Mouse (Mus musculus) embryo, embryonic 10 days (tissue): ENCODE measurements around the gene 1700020A23Rik.

Experiments used
- DNase-seq: peaks from one replicate; pipeline ENCODE4 v3.0.0-alpha.2; 2015; ENCODE audit warnings: low spot score

The 1700020A23Rik gene

DNA sequence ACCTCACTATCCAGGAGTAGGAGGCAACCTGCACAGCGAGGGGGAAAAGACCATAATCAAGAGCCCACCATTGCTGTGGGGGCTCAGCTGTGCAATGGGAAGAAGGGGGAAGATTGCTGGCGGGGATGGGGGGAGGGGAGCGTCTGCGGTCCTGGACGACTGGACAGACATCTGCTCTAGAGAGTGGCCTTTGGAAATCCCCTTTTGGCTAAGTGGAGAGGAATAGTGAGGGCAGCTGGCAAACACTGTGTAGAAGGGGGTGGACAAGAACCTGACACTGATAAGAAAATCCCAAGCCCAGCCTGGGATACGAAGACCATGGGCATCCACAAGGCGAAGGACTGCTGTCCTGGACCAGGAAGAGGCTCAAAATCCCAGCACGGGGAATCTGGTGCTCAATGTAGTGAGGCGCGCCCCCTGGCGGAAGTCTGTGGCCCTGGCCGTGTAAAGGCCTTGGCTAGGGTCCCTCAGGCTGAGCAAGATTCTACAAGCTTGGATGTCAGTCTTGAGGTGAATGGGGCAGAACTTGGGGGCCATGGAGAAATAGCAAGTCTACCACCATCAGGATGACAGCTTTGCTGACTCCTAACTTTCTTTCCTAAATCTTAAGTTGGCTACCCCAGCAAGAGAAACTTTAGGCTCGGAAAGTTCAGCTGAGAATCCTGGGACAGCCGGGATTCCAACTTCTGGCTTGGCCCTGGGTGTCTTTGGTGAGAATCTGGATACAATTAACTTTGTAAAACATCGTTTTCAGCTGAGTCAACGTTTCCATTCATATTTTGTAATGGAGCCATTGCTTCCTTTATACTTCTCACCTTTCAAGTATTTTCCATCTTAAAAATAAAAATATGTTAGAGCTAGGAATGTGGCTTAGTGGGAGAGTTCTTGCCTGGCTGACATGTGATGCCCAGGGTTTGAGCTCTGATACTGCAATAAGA lies 6.8 kb downstream of the 1700020A23Rik start:
- peak; percentile 92 for DNase-seq

DNA sequence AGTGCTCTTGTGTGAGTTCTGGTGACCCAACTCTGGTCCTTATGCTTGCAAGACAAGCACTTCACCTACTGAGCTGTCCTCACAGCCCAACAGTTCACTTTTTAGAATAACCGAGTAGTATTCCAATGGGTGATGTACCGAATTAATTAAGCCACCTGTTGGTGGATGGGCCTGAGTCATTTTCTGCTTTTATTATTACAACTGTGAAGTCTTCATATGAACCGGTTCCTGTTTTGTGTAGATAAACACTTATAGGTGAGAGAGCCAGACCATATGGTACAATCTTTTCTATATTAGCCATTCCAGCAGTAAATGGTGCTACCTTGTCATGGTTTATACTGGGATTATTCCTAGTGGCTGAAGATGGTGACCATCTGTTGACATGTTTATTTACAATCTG lies 7.7 kb downstream of the 1700020A23Rik start:
- no peak for DNase-seq

DNA sequence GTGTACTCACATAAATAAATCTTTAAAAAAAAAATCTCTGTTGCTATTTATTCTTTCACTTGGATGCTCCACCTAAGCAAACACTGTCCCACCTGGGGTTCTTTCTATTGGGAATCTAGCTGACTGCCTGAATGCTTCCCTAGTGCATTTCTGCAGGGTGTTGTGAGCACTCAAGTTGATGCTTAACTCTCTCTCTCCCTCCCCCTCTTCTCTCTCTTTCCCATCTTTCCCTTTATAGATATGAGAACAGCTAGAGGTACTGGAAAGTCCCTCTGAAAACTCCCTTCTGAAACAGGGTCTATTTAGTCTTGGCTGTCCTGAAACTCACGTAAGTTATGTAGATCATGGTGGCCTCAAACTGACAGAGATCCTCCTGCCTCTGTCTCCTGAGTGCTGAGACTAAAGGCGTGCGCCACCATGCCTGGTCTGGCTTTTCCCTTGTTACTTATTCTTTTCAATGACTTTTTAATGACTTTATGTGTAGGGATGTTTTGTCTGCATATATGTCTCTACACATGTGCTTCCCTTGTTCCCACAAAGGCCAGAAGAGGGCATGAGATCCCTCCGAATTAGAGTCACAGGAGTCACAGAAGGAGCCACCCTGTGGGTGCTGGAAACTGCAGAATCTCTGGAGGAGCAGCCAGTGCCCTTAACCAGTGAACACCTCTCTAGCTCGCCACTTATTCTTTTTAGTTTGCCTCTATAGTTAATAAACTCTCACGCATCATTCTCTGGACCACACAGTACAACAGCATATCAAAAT lies 9.2 kb downstream of the 1700020A23Rik start:
- no peak for DNase-seq

DNA sequence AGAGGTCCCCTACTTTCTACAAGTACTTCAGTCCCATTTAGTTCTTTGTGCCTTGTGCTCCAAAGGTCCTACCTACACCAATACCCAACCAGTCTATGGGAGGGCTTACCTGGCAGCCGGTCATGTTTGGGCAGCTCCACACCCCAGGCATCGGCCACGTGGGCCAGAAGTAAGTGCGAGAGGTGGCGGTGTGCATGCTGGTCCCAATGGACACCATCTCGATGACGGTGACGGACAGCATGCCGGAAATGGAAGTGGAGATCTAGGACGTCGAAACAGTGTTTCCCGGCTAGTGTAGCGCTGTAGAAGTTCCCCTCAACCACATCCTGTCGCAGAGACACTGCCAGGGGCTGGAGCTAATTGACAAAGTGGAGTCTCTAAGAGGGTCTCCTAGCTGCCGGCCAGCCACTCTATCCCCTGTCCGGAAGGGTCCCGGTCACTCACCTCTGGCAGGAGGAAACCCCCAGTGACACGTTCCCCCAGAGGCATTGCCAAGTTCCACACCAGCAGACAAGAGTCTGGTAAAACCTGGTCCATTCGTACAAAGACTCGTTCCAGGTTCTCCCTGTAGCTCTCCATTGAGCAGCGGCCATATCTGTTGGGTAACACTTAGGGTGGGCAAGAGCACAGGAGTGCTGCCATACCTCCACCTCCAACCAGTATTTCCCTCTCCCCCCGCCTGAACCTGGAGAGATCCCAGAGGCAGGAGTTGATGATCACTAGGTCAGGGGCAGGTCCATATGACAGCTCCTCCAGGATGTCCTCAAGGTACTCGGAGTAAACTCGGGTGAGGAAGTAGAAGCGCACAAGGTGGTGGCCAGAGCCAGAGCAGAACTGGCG lies 16.9 kb downstream of the 1700020A23Rik start:
- no peak for DNase-seq

DNA sequence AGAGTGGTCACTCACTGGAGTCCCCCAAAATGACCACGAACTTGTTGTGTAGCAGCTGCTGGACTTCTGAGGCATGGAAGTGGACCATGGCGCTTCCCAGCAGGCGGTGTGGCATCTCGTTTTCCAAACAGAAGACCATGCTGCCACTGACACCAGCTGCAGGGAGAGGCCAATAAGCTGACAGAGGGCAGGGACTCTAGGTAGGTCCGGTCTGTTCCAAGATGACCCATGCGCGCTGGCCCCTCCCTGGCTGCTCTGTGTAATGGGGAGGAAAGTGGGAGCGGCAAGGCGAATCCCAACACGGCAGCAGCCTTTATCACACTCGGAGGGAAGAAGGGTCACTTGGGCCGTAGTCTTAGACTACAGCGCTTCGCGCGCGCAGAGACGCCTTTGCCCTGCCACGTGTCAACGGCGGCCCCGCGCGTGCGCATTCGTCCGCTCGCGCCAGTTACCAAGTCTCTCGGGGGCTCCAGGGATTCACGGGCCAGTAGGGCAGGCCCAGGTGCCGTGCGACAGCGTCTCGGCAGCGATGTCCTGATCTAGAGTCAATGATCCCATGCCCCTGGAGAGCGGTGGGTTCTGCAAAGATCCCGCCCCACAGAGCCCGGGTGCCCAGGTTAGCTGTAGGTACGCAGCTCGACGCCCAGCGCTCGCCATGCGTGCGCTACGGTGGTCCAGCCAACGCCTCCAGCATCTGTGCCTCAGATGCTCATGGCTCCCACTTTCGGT lies 18.5 kb downstream of the 1700020A23Rik start:
- DNase-seq = peak; percentile 90

DNA sequence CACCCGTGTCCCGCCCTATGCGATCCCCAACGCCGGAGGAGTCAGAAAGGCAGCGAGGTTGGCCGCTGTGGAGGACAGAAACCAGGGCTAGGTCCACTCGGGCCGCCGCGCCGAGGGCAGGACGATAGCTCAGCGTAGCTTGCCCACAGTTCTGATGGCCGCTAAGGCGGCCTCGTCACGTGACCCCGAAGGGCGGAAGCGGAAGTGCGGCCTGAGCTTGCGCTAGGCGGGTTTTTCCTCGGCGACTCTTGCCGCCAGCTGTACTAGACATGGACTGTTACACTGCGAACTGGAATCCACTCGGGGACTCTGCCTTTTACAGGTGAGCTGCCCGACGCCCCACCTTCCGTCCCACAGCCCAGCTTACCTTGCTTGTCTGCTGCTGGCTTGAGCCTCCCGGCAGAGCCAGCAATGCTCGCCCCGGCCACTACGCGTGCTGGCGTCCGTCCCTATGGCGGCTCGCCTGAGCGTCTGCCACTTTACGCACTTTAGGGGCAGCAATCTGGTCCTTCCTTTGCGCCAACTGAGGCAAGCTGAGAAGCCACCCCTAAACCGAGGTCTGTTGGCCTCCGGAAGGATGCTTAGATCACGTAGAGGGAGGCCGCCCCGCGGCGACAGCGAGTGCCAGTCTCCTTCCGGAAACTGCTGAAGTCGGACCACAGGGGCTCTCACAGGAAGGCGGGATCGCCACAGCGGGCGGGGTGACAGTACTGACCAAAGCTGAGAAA lies 19.2 kb downstream of the 1700020A23Rik start, which contains the start of the genes Vps16 and Pced1a:
TSS of gene Vps16 (plus strand) at position 214 of the 728 bp plus-strand sequence.
TSS of gene Pced1a (minus strand) at position 576 of the 728 bp plus-strand sequence.
- peak; percentile 96 for DNase-seq

DNA sequence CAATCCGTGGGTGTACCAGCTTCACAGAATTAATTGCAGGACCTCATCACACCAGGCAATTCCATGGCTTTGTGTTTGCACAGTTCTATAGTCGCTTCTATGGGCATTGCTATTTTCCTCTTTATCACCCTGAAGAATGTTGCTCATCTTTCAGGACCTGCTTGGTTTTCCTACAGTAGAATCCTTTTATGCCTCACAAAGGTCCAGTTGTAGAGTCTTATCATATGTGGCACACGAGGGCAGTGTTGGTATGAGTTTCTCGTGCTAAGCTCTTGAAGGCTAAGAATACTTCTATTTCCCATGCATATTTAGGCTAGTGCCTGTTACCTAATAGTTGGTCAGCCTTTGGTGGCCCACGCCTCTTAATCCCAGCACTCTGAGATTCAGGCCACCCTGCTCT lies 20.1 kb downstream of the 1700020A23Rik start:
- no peak for DNase-seq

DNA sequence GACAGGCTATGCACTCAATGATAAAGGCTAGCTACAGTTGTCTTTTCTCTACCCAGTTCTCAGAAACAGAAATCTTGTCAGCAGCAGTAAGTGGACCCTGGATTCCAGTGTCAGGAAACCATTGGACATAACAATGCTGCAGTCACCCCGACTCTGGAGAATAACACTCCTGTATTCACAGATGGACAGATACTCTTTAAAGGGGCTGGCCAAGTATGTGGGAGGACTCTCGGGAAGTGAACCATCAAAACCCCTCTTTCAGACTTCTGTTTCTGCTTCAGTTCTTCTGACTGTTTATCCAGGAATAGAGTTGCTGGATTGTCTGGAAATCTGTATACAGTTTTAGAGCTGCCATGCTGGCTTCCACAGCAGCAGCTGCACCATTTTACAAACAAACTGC lies 24.8 kb downstream of the 1700020A23Rik start:
- no peak for DNase-seq

DNA sequence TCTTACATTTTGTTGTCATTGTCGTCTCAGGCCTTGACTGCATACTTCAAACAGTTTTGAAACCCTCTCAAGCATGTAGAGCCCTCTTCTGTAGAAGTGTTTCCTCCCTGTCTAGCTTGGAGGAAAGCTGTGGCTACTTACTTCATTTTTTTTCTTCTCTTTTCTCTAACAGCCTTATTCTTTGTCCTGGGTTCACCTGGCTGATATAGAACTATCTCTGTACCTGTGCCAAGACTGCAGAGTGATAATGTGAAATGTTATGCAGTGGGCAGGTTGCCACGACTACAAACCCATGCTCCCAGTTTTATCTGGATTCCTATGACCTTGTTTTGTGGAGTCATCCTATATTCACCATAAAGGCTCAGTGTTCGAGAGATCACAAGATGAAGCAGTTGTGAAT lies 25.4 kb downstream of the 1700020A23Rik start:
- no peak for DNase-seq

DNA sequence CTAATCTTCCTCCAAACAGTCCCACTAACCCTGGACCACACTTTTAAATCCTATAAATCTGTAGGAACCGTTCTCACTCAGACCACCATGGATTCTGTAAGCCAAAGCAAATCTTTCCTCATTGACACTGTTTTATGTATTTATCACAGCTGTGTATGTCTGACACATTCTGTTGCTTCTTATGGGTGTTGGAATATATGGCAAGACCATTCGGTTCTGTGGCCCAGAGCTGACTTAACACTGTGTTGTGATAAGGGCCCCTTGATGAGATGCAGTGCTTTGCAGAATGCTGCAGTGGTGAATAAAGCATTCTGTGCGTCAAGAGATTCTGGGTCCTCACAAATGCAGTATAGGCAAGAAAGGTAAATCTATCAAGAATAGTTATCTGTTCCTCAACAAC lies 27.1 kb downstream of the 1700020A23Rik start:
- no peak for DNase-seq

DNA sequence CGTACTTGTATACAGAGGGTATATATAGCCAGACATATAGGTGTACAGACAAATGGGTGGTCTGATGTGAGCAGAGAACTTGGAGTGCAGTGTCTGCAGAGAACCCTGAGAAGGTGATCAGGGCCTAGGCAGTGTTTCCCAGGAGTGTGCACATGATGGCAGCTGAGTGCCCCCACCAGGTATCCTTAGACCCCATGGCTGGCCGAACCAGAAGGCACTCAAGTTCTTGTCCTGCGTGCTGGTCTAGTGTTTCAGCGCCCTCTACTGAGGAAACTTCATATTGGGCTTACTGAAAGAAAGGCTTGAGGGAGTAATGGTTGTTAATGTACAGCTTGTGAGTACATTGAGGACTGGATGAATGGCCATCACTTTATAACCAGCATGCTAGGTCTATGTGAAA lies 28.1 kb downstream of the 1700020A23Rik start:
- DNase-seq = peak; percentile 79

DNA sequence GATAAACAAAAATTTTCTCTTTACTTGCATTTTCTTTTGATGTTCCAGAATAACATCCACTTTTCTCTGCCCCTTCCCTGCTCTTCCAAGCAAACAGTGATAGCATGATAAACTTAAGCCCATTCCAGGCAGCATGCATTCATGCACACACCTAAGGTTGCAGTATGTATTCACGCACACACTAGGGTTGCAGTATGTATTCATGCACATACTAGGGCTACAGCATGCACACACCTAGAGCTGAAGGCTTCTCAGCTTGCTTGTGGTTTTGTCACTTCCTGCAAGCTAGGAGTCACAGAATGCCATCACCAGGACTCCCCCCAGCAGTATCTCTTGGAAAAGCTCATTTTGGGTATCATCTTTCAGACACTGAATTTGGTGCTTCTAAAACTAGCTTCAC lies 31.7 kb downstream of the 1700020A23Rik start:
- DNase-seq = no peak

DNA sequence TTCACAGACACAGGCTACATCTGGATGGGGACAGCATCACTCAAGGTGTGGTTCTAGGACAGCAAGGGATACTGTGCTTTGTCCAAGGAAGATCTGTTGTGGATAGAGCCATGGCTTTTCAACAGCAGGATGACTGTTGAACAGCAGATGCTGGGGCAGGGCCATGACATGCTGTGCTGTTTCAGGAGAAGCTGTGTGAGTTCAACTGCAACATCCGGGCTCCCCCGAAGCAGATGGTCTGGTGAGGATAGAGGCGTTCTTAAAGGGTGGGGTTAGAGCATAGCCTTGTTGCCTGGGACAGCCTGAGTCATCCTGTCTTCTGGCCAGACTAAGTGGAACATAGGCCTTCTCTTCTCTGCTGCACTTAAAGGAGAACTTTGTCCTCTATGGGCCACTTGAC lies 33.8 kb downstream of the 1700020A23Rik start:
- no peak for DNase-seq

DNA sequence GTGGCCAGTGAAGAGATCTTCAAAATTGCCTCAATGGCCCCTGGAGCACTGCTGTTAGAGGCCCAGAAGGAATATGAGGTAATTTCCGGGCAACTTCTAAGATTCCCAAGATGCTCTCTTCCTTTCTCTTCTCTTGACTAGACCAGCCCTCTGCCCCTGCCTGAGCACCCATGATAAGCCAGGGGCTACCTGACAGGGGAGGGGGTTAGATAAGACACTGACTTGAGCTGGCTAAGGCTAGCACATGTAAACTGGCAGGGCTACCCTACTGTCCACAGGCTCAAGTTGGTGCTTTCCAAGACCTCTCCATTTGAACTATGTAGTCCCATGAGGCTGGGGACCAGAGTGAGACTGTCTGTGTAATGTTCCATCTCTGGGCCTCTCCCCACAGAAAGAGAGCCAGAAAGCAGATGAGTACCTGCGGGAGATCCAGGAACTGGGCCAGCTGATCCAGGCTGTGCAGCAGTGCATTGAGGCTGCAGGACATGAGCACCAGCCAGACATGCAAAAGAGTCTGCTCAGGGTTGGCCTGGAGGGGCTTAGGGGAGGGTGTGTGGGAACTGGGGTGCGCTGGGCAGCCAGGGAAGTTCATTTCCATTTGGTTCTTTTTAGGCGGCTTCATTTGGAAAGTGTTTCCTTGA lies 34.9 kb downstream of the 1700020A23Rik start:
- no peak for DNase-seq

DNA sequence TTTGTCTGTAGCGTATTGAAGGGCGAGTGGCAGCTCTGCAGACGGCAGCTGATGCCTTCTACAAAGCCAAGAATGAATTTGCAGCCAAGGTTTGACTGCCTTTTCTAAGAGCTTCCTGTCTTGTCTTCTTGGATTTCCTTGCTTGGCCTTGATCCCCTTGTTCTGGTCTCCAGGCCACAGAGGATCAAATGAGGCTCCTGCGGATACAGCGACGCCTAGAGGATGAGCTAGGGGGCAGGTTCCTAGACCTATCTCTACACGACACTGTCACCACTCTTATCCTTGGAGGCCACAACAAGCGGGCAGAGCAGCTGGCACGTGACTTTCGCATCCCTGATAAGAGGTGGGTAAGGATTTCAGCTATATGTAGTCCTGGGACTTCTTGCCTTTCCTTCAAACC lies 37.1 kb downstream of the 1700020A23Rik start:
- no peak for DNase-seq

DNA sequence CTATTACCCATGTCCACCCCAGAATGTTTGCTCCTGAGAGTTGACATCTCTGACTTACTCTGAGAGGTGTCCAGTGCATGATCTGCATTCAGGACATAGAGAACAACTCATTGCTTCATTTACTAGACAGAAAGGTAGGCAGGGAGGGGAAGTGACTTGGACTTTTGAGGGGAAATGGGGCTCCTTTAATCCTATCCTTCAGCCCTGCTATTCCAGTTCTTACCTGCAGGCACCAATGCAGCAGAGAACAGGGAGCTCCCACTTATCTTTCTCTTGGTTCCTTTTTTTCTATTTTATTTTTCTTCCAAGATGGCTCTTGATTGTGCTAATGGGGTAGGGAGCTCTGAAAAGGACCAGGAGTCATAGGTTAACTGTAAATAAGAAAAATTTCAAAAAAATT lies 43.4 kb downstream of the 1700020A23Rik start:
- no peak for DNase-seq

DNA sequence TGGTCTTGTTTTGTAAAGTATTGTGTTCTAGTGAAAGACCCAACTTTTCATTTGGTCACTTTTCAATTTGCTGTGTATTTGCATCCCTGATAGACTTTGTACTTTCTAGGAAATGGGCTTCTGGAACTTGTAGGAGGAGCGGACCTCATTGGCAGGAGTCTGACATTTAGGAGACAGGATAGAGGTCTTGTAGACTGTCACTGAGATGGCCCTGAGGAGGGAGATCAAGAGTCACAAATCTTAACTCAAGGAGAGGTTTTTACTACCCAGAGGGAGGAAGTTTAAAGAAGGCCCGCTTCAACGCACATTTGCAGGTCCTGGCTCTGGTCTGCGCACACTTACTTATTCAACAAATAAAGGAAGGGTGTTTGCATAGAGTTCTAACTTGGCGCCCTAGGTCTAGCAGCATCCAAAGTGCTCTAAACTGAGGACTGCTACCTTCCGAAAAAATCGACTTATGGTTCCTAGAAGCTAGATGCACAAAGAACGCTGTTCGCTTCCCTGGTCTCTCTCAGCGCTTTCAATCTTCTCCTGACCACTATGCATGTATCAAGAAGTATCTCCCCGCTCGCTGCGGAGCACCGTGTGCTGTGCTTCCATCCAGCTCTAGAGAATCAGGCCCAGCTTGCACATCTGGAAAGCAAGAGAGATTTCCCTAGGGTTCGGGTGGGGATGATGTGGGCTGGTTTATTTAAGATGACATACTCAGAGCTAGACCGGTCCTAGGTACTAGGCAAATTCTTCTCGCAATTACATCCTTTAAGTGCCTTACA lies 44.1 kb downstream of the 1700020A23Rik start:
- peak; percentile 33 for DNase-seq

DNA sequence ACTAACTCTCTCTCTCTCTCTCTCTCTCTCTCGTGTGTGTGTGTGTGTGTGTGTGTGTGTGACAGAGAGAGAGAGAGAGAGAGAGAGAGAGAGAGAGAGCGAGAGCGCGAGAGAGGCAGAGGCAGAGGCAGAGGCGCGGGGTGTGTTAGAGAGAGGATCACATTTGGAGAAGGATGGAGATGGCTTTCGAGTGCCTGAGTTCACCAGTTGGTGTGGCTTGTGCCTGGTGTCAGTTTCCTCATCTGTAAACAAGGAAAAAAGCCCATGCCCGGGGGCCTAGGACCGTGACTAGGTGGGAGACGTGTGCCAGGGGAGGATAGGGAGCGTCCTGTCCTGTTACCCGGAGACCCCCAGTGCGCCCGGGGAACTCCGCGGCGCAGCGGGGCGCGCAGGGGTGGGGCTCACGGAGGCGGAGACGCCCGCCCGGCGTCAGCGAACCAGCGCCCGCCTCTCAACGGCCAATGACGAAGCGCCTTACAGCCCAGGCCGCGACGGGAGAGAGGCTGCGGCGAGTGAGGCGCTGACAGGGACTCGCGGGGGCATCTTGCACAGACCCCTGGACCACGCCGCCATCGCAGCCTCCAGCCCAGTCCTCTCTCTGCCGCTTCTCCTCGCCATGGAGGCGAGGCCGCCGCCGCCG lies 44.9 kb downstream of the 1700020A23Rik start, which contains the start of gene Ptpra:
TSS of gene Ptpra (plus strand) at position 485 of the 640 bp plus-strand sequence.
- DNase-seq = peak; percentile 95

DNA sequence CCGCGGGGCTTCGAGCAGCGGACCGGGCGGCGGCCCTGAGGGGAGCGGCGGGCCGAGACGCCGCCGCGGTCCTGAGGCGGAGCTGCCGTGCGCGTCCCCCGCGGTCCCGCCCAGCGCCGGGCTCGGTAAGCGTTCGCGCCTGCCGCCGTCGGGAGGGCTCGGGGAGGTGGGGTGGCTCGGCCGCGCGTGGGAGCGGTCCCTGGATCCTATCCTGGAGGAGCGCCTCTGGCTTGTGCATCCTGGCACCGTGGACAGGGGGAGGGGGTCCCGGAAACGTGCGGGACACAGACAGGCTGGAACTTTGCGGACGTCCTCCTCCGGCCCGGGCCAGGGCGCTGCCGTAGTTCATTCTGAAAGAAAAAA lies 45.4 kb downstream of the 1700020A23Rik start:
- DNase-seq = no peak
